Mouse (Mus musculus): Measurements from ENCODE around the gene Olfr749. TPM values are rescaled to one million over a fixed set of nuclear protein-coding genes. Genes with fewer than 3 reads are reported as not detected.
"Not testable (repeated sequence)": the region's sequence is repeated elsewhere in the genome, so short reads cannot be mapped to it uniquely, and the experiment has no call there.

Olfr749 gene
- polyA plus RNA-seq (2015; fragmentation: Nextera tagmentation; extraction: Ambion mirVana): not detected in 2 replicates

DNA sequence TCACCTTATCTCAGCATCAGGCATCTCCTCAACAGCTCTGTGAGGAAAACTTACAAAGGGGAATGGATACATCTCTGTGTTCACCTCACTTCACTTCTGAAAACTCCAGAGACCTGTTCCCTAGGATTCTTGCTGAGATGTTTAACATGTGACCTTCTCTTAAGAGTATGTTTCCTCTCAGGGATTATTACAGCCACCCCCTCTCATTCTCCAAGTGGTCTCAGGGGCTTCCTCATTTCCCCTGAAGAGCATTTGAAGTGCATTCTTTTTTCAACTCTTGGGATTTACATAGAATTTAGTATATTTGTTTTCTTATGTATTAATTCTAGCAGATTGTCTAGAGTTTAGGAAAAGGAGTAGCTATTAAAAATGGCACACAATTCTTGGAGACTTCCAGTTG lies at the start of gene Olfr749:
TSS of gene Olfr749 (minus strand) at position 101 of the 400 bp plus-strand sequence.
- Histone ChIP-seq H3K9me3 (no peaks in the 10 kb centered on the region), H3K9ac (no peak within 1 kb of the TSS), H3K36me3 (no peaks in the 10 kb centered on the region), H3K27ac (no peak within 1 kb of the TSS), H3K27me3 (replicated peaks) (no peaks in the 10 kb centered on the region), H3K4me1 (replicated peaks) (no peaks in the 10 kb centered on the region), H3K4me3 (replicated peaks) (no peak within 1 kb of the TSS), H3K4me2 (replicated peaks) (no peak within 1 kb of the TSS)
- ATAC-seq: no peak

DNA sequence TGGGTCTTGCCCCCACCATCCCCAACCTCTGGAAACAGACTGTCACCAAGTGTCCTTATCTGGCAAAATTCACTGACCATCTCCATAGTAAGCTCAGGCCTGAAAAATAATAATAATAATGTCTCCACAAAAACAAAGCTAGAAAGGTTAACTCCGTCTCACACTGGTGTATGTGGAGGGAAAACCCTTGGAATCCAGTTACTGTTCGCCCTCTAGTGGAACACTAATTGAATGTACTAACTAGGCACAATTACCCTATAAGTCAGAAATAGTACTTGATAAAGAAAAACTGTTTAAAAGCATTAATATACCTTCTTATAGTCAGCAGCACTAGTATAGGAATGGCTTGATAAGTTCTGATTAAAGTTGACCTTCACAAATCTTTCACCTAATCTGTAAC lies 43.3 kb upstream of the Olfr749 start:
- 10% methylated on average over 2 of the region's 2 CpGs for WGBS
- no peak overlapping the region for H3K27ac ChIP-seq
- no peaks in the 10 kb centered on the region for H3K27me3 ChIP-seq (replicated peaks)
- H3K4me1 ChIP-seq (replicated peaks): peaks cover 5% of the 10 kb centered on the region
- no peak for ATAC-seq
- no peaks in the 10 kb centered on the region for H3K9me3 ChIP-seq
- H3K4me2 ChIP-seq (replicated peaks): no peak overlapping the region
- no peak overlapping the region for H3K9ac ChIP-seq
- H3K36me3 ChIP-seq: no peaks in the 10 kb centered on the region
- H3K4me3 ChIP-seq (replicated peaks): no peak overlapping the region

DNA sequence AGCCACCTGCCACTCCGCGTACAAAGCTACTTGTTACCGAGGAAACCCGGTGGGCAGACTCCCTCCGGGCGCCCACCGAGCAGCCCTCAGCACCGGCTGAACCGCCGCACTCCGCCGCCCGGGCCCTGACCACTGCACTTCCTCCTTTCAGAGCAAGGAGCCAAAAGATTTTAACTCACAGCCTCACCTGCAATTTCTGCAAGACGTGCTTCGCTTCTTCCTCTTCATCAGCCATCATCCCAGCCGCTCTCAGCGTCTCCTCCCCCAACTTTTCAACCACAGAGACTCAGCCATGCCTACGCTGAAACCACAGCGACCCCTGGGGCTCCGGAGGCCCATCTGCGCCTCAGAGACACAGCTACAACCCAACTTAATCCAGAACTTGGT lies 40.4 kb upstream of the Olfr749 start, which contains the start of gene Ttc5:
TSS of gene Ttc5 (minus strand) at position 269 of the 387 bp plus-strand sequence.
- ATAC-seq: peak; percentile 98
- Histone ChIP-seq H3K9ac (peak within 1 kb of the TSS; percentile 69), H3K4me3 (replicated peaks) (peak within 1 kb of the TSS; percentile 79), H3K4me2 (replicated peaks) (peak within 1 kb of the TSS; percentile 62), H3K27me3 (replicated peaks) (no peaks in the 10 kb centered on the region), H3K27ac (0 out of 2 replicates have a peak within 1 kb of the TSS, but pooled peaks have one; percentile 51), H3K36me3 (peaks cover 14% of the 10 kb centered on the region; the same call in 1 of the 2 replicates), H3K9me3 (no peaks in the 10 kb centered on the region), H3K4me1 (replicated peaks) (peaks cover 5% of the 10 kb centered on the region)
- under 1% methylated on average over 21 of the region's 21 CpGs for WGBS

DNA sequence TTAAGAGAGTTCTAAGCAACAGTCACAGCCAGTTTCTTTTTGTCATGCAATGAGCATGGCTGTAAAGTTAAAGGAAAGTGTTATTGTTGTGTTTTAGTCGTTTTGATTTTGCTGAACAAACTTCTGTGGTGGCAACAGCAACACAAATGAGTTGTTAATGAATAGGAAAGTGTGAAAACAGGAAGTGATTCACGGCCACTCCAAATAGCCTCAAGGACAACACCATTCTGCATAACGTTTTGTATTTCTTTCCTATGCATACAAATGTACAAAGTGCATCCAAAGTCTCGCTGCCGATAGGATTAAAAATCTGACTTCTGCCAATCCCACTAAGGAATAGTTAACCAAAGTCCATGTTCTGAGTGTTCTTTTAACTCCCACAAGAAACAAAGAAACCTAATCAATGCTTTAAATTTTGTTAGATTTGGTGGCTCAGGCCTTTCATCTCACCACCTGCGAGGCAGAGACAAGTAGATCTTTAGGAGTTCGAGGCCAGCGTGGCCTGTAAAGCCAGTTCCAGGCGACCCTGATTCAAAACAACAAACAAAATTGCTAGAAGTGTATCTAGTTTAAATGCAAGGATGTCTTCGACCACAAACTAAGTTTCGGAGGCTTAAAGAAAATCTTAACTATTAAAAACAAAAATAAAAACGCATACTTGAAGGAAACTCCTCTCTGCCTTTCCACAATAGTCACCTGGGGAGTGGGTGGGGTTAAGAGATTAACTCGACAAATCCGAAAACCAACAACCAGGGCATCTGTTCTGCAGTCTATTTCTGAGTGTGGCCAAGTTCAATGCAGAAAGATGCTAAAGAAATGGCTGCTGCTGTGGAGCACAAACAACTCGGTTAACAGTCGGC lies 39.7 kb upstream of the Olfr749 start:
- Histone ChIP-seq H3K9ac (peak overlapping the region; percentile 69), H3K9me3 (no peaks in the 10 kb centered on the region), H3K27me3 (replicated peaks) (no peaks in the 10 kb centered on the region), H3K4me1 (replicated peaks) (peaks cover 5% of the 10 kb centered on the region), H3K4me3 (replicated peaks) (peak overlapping the region; percentile 79), H3K4me2 (replicated peaks) (peak overlapping the region; percentile 62), H3K36me3 (peaks cover 14% of the 10 kb centered on the region; the same call in 1 of the 2 replicates), H3K27ac (0 out of 2 replicates have a peak overlapping the region, but pooled peaks have one; percentile 51)
- 22% methylated on average over 16 of the region's 16 CpGs for whole genome bisulfite sequencing
- peak; percentile 64 for ATAC-seq

DNA sequence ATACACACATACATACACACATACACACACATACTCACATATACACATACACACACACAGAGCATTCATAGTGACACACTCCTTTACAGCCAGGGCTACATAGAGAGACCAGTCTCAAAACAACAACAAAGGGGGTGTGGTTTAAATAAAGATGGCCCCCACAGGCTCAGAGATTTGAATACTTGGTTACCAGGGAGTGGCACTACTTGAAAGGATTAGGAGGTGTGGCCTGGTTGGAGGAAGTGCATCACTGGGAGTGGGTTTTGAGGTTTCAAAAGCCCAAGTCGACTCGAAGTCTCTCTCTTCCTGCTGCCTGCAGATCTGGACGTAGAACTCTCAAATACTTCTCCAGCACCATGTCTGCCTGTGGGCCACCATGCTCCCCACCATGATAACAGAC lies 37.3 kb upstream of the Olfr749 start:
- Histone ChIP-seq H3K36me3 (peaks cover 23% of the 10 kb centered on the region), H3K9me3 (no peaks in the 10 kb centered on the region), H3K9ac (no peak overlapping the region), H3K27ac (no peak overlapping the region), H3K4me2 (replicated peaks) (no peak overlapping the region), H3K27me3 (replicated peaks) (no peaks in the 10 kb centered on the region), H3K4me1 (replicated peaks) (peaks cover 5% of the 10 kb centered on the region), H3K4me3 (replicated peaks) (no peak overlapping the region)
- no peak for ATAC-seq
- WGBS: 93% methylated on average over 3 of the region's 3 CpGs

DNA sequence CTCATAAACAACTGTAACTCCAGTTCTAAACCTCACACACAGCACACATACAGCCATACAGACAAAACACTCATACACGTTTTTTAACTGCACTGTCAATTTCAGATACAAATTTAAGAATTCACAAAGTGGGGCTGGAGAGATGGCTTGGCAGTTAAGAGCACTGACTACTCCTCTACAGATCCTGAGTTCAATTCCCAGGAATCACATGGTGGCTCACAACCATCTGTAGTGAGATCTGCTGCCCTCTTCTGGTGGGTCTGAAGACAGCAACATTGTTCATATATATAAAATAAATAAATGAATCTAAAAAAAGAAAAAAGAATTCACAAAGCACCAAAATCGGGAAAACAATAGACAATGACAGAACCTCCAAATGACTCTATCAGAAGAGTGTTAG lies 26.4 kb upstream of the Olfr749 start:
- Histone ChIP-seq H3K4me1 (replicated peaks) (no peaks in the 10 kb centered on the region), H3K36me3 (peaks cover 28% of the 10 kb centered on the region), H3K9me3 (no peaks in the 10 kb centered on the region), H3K9ac (no peak overlapping the region), H3K27me3 (replicated peaks) (no peaks in the 10 kb centered on the region), H3K4me3 (replicated peaks) (no peak overlapping the region), H3K4me2 (replicated peaks) (no peak overlapping the region), H3K27ac (no peak overlapping the region)
- 87% methylated on average over 2 of the region's 2 CpGs for WGBS
- no peak for ATAC-seq

DNA sequence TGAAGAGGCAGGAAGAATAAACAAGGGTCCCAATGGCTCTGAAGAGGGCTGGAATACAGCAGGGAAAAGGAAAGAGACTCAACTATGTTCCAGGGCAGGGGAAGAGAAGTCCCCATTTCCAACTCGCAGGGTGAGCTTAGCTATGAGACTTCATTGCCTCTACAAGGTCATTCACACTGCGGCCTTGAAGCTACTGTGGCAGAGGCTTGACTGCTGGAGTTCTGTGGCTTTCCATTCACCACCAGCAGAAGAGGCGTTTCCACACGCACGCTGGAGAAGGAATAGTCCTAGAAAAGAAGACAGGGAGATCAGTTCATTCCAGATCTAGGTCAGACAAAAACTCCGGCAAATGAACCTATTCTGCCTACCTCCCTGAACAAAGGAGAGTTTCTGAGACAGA lies 20.8 kb upstream of the Olfr749 start:
- Histone ChIP-seq H3K36me3 (peaks cover 16% of the 10 kb centered on the region), H3K4me1 (replicated peaks) (no peaks in the 10 kb centered on the region), H3K9me3 (no peaks in the 10 kb centered on the region), H3K27ac (no peak overlapping the region), H3K27me3 (replicated peaks) (no peaks in the 10 kb centered on the region), H3K4me3 (replicated peaks) (no peak overlapping the region), H3K4me2 (replicated peaks) (no peak overlapping the region), H3K9ac (no peak overlapping the region)
- no peak for ATAC-seq
- 92% methylated on average over 6 of the region's 6 CpGs for WGBS

DNA sequence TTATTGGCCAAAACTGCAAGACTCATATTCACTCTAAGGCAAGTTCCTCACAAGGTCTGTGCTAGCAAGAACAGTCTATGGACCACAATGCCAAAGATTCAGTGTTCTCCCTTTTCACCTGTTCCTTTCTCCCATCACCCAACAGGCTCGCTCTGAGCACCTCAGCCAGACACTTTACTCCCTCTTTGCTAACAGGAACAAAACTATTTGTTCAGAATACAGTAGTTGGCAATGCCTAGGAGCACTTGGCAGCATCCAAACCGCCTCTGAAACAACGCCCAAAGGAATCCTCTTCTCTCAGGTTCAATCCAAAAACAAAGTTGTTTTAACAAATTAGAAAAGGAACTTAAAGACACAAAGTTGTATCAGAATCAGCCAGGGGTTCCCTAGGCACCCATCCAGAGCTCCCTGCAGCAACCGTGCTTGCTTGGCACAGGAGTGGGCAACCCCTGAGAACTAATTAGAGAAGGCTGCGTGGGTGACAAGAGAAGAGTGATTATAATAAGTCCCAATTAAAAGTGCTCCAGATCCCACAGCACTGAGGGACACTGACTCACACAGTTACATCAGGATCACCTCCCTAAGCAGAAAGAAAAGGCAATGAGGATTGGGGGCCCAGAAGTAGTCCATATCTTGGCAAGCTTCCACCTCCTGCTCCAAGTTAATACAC lies 13.7 kb upstream of the Olfr749 start:
- H3K27me3 ChIP-seq (replicated peaks): no peaks in the 10 kb centered on the region
- ATAC-seq: no peak
- no peaks in the 10 kb centered on the region for H3K4me1 ChIP-seq (replicated peaks)
- no peaks in the 10 kb centered on the region for H3K9me3 ChIP-seq
- H3K9ac ChIP-seq: no peak overlapping the region
- WGBS: 79% methylated on average over 5 of the region's 5 CpGs
- H3K4me2 ChIP-seq (replicated peaks): no peak overlapping the region
- no peak overlapping the region for H3K4me3 ChIP-seq (replicated peaks)
- H3K36me3 ChIP-seq: peaks cover 3% of the 10 kb centered on the region; the same call in 1 of the 2 replicates
- no peak overlapping the region for H3K27ac ChIP-seq

DNA sequence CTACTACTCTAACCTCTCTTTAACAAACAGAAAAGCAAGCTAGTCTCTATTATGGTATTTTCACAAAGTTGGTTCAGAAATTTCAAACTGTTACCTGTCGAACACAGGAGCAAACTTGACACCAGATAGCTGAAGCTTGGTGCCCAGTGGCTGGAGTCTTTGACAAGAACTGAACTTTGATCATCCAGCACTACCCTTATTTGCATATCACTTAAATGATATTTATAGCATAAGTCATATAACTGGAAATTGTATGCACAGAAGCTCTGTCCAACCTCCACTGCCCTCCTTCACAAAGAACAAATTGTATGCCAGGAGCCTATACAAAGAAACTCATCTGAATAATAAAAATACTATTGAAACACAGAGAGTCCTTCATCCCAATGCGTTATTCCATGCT lies 3.3 kb downstream of the Olfr749 start:
- ATAC-seq: peak; percentile 69
- 61% methylated on average over 2 of the region's 2 CpGs for WGBS
- no peak overlapping the region for H3K27ac ChIP-seq

DNA sequence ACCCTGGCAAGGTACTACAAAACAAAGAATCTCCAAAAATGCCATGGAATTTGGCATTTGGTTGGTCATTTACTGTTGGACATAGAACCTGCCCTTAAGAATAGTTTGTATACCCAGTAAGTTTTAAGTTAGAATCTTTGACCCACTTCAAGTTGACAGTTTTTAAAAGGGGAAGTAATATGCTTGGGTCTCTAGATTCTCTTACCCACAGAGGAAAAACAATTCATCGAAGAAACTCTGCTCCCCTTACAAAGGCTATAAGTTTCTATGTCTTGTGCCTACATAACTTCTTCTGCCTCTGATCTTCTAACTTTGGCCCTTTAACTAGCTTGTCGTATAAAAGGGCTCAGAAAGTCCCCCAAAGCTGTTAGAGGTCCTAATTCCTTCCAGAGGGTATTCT lies 4.6 kb downstream of the Olfr749 start:
- Histone ChIP-seq H3K9ac (no peak overlapping the region), H3K36me3 (no peaks in the 10 kb centered on the region), H3K4me1 (replicated peaks) (no peaks in the 10 kb centered on the region), H3K9me3 (no peaks in the 10 kb centered on the region), H3K27me3 (replicated peaks) (no peaks in the 10 kb centered on the region), H3K27ac (no peak overlapping the region), H3K4me2 (replicated peaks) (no peak overlapping the region), H3K4me3 (replicated peaks) (no peak overlapping the region)
- ATAC-seq: no peak
- 69% methylated on average over 2 of the region's 2 CpGs for WGBS

More for the DNA sequence above, 3.3 kb downstream of the Olfr749 start:
- no peak overlapping the region for H3K4me3 ChIP-seq (replicated peaks)
- H3K4me2 ChIP-seq (replicated peaks): no peak overlapping the region
- H3K27me3 ChIP-seq (replicated peaks): no peaks in the 10 kb centered on the region
- no peaks in the 10 kb centered on the region for H3K36me3 ChIP-seq
- no peaks in the 10 kb centered on the region for H3K9me3 ChIP-seq
- no peaks in the 10 kb centered on the region for H3K4me1 ChIP-seq (replicated peaks)
- no peak overlapping the region for H3K9ac ChIP-seq

DNA sequence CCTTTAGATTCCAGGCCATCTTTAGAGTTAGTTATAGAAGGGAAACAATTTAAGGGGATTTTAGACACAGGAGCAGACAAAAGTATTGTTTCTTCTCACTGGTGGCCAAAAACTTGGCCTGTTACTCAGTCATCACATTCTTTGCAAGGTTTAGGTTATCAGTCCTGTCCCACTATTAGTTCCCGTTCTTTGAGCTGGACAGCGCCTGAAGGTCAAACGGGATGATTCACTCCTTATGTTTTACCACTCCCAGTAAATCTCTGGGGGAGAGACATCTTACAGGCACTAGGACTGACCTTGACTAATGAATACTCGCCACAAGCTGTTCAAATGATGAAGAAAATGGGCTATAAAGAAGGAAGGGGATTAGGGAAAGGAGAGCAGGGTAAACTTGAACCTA lies 22.5 kb downstream of the Olfr749 start:
- H3K9me3 ChIP-seq; H3K27ac ChIP-seq; H3K4me1 ChIP-seq (replicated peaks); H3K4me2 ChIP-seq (replicated peaks); H3K27me3 ChIP-seq (replicated peaks); H3K9ac ChIP-seq; H3K4me3 ChIP-seq (replicated peaks); ATAC-seq; H3K36me3 ChIP-seq: not testable (repeated sequence)
- 85% methylated on average over 3 of the region's 4 CpGs for WGBS

DNA sequence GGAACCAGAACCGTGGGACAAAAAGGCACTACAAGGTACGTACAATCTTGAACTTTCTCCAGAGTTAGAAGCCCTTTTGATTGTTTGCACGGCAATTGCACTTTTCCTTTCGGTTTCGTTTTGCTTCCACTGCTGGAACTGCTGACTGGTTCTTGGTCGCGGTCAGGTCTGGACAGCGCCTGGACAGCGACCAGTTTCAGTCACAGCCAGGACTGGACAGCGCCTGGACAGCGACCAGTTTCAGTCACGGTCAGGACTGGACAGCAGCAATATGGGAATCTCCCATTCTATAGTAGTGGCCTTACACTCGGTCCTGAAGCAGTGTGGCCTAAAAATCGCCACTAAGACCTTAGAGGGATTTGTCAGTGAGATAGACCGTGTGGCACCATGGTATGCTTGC lies 25.0 kb downstream of the Olfr749 start:
- not testable (repeated sequence) for H3K36me3 ChIP-seq; H3K27me3 ChIP-seq (replicated peaks); H3K9me3 ChIP-seq; H3K4me2 ChIP-seq (replicated peaks); H3K9ac ChIP-seq; H3K4me3 ChIP-seq (replicated peaks); ATAC-seq; H3K4me1 ChIP-seq (replicated peaks); H3K27ac ChIP-seq
- 89% methylated on average over 15 of the region's 15 CpGs for WGBS
